Mouse (Mus musculus): Measurements from ENCODE around the gene Erich4. TPM values are rescaled to one million over a fixed set of nuclear protein-coding genes. Genes with fewer than 3 reads are reported as not detected.
A peak's percentile ranks its signal among the peaks of the same experiment; 100 is the strongest.

Gene Erich4
- polyA plus RNA-seq, 1 experiment from 2014 or later = not detected

DNA sequence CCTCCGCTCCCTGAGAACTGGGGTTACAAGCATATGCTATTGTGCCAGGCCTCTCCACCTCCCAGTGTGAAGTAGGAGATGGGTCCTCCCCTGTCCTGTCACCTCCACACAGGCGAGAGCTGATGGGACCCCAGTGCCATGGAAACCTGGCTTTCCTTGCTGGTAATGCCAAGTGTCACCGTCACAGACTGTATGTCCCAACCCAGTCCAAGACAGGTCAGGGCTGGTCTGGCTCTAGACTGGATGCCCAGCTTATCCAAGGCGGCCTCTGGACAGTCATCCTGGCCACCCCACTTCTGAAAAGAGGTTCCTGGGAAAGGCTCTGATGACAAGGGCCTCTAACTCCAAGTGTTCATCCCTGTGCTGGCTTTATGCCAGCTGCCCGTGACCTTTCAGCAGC, 21.4 kb upstream of the Erich4 start:
- Histone ChIP-seq H3K4me1 (no peaks in the 10 kb centered on the region), H3K4me3 (no peak overlapping the region), H3K36me3 (peaks cover 40% of the 10 kb centered on the region), H3K27me3 (ENCODE audit: low read depth, poor library complexity, severe bottlenecking) (no peaks in the 10 kb centered on the region), H3K9me3 (replicated peaks) (no peaks in the 10 kb centered on the region), H3K27ac (replicated peaks) (no peak overlapping the region)
- DNase-seq (ENCODE audit: low spot score) = no peak
- 93% methylated on average over 5 of the region's 5 CpGs for WGBS

DNA sequence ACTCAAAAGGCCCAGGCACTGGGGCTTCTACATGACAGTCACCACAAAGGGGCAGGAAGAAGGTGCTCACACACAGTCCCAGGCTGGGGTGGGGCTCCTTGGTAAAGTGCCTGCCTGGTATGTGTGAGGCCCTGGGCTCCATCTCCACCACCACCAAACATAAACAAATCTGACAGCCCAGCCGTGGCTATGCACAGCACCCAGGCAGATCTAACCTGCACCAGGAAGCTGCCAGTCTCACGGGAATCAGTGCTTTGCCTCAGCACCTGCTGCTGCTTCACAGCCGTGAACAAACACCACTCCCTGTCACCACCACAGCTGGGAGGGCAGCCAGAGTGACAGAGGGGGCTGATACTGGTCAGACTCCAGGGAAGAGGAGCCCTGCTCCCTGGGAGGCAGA, 20.7 kb upstream of the Erich4 start:
- DNase-seq (ENCODE audit: low spot score) = no peak
- Histone ChIP-seq H3K27ac (replicated peaks) (no peak overlapping the region), H3K36me3 (peaks cover 46% of the 10 kb centered on the region), H3K4me1 (no peaks in the 10 kb centered on the region), H3K9me3 (replicated peaks) (no peaks in the 10 kb centered on the region), H3K27me3 (ENCODE audit: low read depth, poor library complexity, severe bottlenecking) (no peaks in the 10 kb centered on the region), H3K4me3 (no peak overlapping the region)
- 67% methylated on average over 3 of the region's 3 CpGs for WGBS

DNA sequence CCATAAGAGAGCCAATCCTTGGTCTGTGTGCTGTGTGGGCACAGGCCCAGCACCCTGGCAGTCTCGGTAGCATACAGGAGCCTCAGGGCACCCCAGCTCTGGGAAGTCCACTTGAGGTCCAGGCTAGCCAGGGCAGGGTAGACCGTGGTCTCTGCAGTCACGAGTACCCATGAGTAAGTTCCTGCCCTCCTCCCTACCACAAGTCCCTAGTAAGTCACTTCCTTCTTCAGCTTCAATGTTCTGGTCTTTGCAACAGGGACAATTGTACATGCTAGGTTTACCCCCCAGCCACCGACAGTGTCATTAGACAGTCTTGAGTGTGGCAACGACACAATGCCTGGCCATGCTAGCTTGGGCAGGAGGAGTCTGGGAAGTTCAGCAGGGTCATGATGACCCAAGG, 17.0 kb upstream of the Erich4 start:
- Histone ChIP-seq H3K9me3 (replicated peaks) (no peaks in the 10 kb centered on the region), H3K4me1 (peaks cover 5% of the 10 kb centered on the region), H3K36me3 (peaks cover 57% of the 10 kb centered on the region), H3K27me3 (ENCODE audit: low read depth, poor library complexity, severe bottlenecking) (peaks cover 16% of the 10 kb centered on the region), H3K4me3 (no peak overlapping the region), H3K27ac (replicated peaks) (no peak overlapping the region)
- WGBS = 95% methylated on average over 5 of the region's 5 CpGs
- DNase-seq (ENCODE audit: low spot score) = no peak

DNA sequence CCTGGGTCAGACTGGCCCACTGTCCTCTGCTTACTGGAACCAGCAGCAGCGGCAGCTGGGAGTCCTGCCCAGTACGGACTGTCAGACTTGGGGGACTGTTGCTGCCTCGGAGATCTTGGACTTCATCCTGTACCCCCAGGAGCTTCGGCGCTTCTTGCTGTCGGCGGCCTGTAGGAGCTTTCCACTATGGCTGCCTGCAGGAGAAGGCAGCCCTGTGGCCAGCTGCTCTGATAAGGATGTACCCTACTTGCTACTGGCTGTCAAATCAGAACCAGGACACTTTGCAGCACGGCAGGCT, 12.6 kb upstream of the Erich4 start:
- Histone ChIP-seq H3K4me3 (no peak overlapping the region), H3K36me3 (peaks cover 54% of the 10 kb centered on the region)

DNA sequence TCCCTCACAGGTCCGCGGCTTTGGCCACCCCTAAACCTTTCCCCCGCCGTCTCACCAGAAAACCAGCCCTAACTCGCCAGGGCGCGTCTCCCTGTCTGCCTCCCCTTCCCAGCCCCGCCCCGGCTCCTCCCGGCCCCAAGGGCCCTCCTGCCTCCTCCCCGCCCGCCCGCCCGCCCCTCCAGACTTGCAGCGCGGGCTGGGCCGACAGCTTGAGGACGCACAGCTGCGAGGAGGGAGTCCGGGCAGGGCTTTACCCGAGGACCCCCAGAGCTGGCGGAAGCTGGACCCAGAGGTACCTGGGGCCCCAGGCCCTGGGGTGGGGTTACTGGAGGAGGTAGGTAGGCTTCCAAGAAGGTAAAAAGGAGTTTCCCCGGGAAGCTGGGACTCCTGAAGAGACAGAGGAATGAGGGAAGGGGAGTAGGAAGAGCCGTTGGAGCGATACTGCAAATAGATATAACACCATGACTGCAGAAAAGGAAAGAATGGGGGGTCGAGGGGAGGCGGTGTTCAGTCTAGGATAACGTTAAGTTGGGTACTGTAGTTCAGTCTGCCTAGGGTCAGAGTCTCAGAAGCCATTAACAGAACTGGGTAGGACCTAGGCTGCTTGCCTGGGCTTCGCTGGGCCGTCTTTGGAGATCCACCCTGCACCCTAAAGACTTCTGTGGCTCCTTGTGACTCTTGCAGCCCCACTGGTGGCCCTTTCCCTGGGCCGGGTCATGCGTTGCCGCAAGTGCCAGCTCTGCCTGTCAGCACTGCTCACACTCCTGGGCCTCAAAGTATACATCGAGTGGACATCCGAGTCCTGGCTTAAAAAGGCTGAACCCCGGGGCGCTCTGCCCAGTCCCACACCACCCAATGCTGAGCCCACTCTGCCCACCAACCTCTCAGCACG, 12.0 kb upstream of the Erich4 start:
- peaks cover 16% of the 10 kb centered on the region for H3K4me1 ChIP-seq
- no peaks in the 10 kb centered on the region for H3K9me3 ChIP-seq (replicated peaks)
- H3K27ac ChIP-seq (replicated peaks) = peak overlapping the region; percentile 39; the same call in 1 of the 2 replicates
- peaks cover 28% of the 10 kb centered on the region for H3K27me3 ChIP-seq (ENCODE audit: low read depth, poor library complexity, severe bottlenecking)
- peaks cover 48% of the 10 kb centered on the region for H3K36me3 ChIP-seq
- peak; percentile 59 for DNase-seq (ENCODE audit: low spot score)
- peak overlapping the region; percentile 49 for H3K4me3 ChIP-seq
- 21% methylated on average over 34 of the region's 38 CpGs for WGBS

More for the DNA sequence above, 12.6 kb upstream of the Erich4 start:
- Histone ChIP-seq H3K27me3 (ENCODE audit: low read depth, poor library complexity, severe bottlenecking) (peaks cover 28% of the 10 kb centered on the region), H3K4me1 (peaks cover 16% of the 10 kb centered on the region), H3K9me3 (replicated peaks) (no peaks in the 10 kb centered on the region), H3K27ac (replicated peaks) (no peak overlapping the region)
- 70% methylated on average over 8 of the region's 8 CpGs for WGBS
- DNase-seq (ENCODE audit: low spot score) = no peak

DNA sequence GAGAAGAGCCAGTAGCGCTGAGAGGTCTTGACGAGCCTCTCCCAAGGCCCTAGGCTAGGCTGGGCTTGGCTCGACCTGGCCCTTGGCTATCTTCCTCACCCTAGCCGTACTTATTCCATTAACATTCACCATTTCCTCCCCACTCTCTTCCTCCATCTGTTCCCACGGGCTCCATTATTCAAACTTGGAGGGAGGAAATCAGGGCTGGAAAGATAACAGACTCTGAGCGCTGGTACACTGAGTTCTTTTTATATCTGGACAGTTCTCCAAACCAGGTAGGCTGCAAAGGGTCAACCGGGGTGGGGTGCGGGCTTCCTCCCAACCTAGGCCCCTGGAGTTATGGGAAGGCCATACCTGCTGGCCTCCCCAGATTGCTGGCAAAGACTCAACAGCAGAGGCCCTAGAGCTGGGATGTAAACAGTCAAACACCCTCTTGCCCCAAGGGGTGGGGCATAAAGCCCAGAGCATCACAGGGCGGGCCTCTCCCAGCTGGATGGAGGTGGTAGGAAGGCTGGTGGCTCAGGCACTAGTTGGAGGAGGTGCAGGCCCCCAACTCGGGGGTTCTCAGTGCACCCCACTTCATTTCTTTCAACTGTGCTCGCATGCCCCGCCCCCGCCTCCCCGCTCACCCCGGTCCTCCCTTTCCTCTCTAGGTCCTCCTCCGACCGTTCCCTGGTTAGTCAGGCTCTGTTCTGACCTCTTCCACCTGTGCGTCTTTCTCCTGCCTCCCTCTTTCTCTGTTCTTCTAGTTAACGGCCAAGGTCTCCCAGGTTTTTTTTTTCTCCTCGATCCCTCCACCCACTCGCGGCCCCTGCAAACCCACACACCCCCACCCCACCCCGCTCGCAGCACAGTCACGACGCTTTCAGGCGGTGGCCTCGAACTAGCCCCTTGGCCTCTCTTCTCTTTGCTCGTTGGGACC, 11.1 kb upstream of the Erich4 start, which contains the start of gene B3gnt8:
B3gnt8 (plus strand) TSS at position 146 of the 922 bp plus-strand sequence.
- WGBS = 23% methylated on average over 29 of the region's 29 CpGs
- Histone ChIP-seq H3K27ac (replicated peaks) (peak within 1 kb of the TSS; percentile 39; the same call in 1 of the 2 replicates), H3K36me3 (peaks cover 50% of the 10 kb centered on the region)

DNA sequence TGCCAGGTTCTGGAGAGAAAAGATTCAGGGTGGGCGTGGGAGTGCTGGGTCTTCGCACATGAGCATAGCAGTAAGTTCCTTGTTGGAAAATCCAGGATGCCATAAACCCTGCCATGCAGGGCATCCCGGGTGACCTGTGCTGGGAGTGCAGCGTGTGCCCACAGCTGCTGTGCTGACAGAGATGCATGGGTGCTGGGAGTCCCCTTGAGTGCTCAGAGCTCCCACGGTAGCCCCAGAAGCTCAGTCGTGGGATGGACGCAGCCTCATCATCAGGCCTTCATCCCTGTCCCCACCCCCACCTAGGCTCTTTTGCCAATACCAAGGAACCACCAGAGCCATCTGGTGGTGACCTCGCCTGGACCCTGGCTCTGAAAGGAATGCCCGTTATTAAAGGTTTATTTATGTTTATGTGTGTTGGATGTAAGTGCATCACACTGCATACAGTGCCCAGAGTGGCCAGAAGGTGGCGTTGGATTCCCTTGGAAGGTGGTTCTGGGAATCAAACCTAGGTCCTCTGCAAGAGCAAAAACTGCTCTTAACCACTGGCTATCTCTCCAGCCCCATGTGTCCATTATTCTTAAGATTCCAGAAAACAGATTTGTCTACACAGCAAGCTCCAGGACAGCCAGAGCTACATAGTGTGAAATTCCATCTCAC, 10.0 kb upstream of the Erich4 start:
- DNase-seq (ENCODE audit: low spot score) = no peak
- no peaks in the 10 kb centered on the region for H3K9me3 ChIP-seq (replicated peaks)
- H3K36me3 ChIP-seq = peaks cover 40% of the 10 kb centered on the region
- H3K27ac ChIP-seq (replicated peaks) = no peak overlapping the region
- 78% methylated on average over 10 of the region's 10 CpGs for WGBS
- H3K4me3 ChIP-seq = no peak overlapping the region
- H3K4me1 ChIP-seq = peaks cover 16% of the 10 kb centered on the region
- H3K27me3 ChIP-seq (ENCODE audit: low read depth, poor library complexity, severe bottlenecking) = peaks cover 28% of the 10 kb centered on the region

More for the DNA sequence above, 11.1 kb upstream of the Erich4 start, which contains the start of gene B3gnt8:
- Histone ChIP-seq H3K27me3 (ENCODE audit: low read depth, poor library complexity, severe bottlenecking) (peaks cover 28% of the 10 kb centered on the region), H3K9me3 (replicated peaks) (no peaks in the 10 kb centered on the region), H3K4me1 (peaks cover 16% of the 10 kb centered on the region), H3K4me3 (peak within 1 kb of the TSS; percentile 49)
- DNase-seq (ENCODE audit: low spot score) = no peak

DNA sequence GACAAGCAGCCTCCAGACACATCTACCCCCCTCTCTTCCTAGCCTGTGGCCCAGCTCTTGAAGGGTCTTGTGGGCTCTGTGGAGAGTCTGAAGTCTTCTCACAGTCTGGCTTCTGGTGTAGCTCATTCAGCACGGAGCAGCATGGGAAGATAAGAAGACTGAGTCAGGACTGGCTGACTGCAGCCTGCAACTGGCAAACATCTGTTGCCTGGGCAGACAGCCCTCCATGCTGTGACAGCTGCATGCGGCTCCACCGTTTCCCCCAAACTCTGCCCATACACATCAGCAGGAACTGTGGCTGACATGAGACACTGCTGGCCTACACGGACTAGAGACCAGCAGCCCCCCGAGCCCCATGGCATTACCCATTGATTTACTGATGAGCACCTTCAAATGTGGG, 9.2 kb upstream of the Erich4 start:
- 85% methylated on average over 5 of the region's 5 CpGs for WGBS
- Histone ChIP-seq H3K36me3 (peaks cover 31% of the 10 kb centered on the region), H3K27me3 (ENCODE audit: low read depth, poor library complexity, severe bottlenecking) (peaks cover 28% of the 10 kb centered on the region), H3K4me3 (no peak overlapping the region), H3K9me3 (replicated peaks) (no peaks in the 10 kb centered on the region), H3K4me1 (peaks cover 20% of the 10 kb centered on the region), H3K27ac (replicated peaks) (no peak overlapping the region)
- DNase-seq (ENCODE audit: low spot score) = no peak

DNA sequence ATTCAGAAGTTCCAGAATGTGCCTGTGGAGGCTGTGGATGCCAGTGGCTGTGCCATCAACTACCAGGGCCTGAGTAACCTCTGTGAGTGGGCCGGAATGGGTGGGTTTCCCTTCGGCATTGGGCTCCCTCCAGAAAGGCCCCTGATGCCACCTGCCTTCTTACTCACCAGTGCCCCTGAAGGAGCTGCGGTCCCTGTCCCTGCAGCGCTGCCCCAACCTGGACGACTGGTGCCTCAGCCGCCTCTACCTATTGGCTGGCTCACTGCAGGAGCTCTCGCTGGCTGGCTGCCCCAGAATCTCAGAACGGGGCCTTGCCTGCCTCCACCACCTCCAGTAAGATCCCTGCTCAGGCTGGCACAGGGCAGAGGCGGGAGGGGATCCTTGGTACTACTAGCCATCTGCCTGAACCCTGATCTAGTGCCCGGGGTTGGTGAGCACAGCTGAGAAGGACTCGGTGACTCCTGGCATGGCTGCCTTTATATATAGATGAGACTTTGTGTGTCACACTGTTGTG, 8.2 kb upstream of the Erich4 start:
- Histone ChIP-seq H3K9me3 (replicated peaks) (no peaks in the 10 kb centered on the region), H3K36me3 (peaks cover 24% of the 10 kb centered on the region), H3K27ac (replicated peaks) (no peak overlapping the region), H3K4me1 (peaks cover 28% of the 10 kb centered on the region), H3K4me3 (no peak overlapping the region), H3K27me3 (ENCODE audit: low read depth, poor library complexity, severe bottlenecking) (peaks cover 25% of the 10 kb centered on the region)
- 88% methylated on average over 11 of the region's 11 CpGs for WGBS
- no peak for DNase-seq (ENCODE audit: low spot score)

DNA sequence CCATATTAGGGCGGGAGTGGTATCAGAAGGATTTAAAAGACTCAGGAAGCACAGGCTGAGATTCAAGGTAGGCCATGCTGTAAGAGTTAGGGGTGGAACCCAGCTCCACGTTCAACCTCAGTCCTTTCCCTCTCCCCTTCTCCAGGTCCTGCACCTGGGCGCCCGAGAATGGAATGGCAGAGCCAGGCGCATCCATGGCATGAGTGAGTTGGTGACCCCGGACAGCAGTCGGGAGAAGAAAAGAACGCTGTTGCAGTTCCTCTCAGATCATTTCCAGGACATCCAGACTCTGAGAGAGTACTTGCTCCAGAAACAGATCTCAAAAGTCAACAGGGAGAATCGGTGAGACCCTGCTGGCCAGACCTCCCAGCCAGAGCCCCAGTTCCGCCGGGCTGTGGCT, 5.1 kb upstream of the Erich4 start:
- WGBS = 93% methylated on average over 11 of the region's 11 CpGs
- no peaks in the 10 kb centered on the region for H3K27me3 ChIP-seq (ENCODE audit: low read depth, poor library complexity, severe bottlenecking)
- no peak for DNase-seq (ENCODE audit: low spot score)
- H3K27ac ChIP-seq (replicated peaks) = no peak overlapping the region
- peaks cover 15% of the 10 kb centered on the region for H3K4me1 ChIP-seq
- peaks cover 20% of the 10 kb centered on the region for H3K36me3 ChIP-seq
- H3K4me3 ChIP-seq = no peak overlapping the region
- no peaks in the 10 kb centered on the region for H3K9me3 ChIP-seq (replicated peaks)

DNA sequence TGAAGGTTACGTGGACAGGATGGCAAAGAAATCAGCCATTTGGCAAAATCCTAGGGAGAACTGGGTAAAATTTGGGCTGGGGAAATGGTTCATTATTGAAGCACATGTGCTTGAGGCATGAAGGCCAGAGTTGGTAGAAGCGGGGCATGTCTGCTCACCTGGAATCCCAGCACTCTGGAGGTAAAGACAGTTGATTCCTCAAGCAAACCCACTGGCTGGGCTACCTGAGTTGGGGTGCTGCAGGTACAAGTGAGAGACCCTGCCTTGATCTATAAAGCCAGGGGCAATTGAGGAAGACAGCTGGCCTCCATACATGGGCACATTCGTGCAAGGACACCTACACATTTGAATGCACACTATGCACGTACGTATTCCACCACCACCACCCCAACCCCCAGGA, 4.4 kb upstream of the Erich4 start:
- Histone ChIP-seq H3K4me1 (peaks cover 15% of the 10 kb centered on the region), H3K9me3 (replicated peaks) (no peaks in the 10 kb centered on the region), H3K36me3 (peaks cover 17% of the 10 kb centered on the region), H3K4me3 (peak overlapping the region; percentile 72), H3K27ac (replicated peaks) (no peak overlapping the region), H3K27me3 (ENCODE audit: low read depth, poor library complexity, severe bottlenecking) (no peaks in the 10 kb centered on the region)
- WGBS = 88% methylated on average over 5 of the region's 5 CpGs
- no peak for DNase-seq (ENCODE audit: low spot score)

DNA sequence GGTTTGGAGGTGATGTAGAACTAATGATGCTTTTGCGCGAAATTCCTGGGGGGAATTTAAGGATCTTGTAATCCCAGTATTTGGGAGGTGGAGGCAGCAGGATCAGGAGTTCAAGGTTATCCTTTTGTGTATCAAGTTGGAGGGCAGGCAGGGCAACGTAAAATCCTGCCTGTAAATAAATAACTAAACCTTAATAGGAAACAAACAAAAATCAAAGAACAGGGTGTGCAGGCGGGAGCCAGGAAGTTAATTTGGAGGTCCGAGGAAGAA, 4.0 kb upstream of the Erich4 start:
- H3K36me3 ChIP-seq = peaks cover 13% of the 10 kb centered on the region
- H3K4me3 ChIP-seq = peak overlapping the region; percentile 72
- H3K27me3 ChIP-seq (ENCODE audit: low read depth, poor library complexity, severe bottlenecking) = no peaks in the 10 kb centered on the region
- no peak for DNase-seq (ENCODE audit: low spot score)
- no peaks in the 10 kb centered on the region for H3K9me3 ChIP-seq (replicated peaks)
- H3K27ac ChIP-seq (replicated peaks) = peak overlapping the region; percentile 75
- H3K4me1 ChIP-seq = peaks cover 15% of the 10 kb centered on the region
- 24% methylated on average over 5 of the region's 5 CpGs for WGBS

Measured in midbrain, embryonic 10.5 days (tissue).